Mouse (Mus musculus): ENCODE results near the gene Itgax. TPM values are rescaled to one million over a fixed set of nuclear protein-coding genes. Genes with fewer than 3 reads are reported as not detected.

The Itgax gene
- 3.0 and 4.1 TPM in 2 replicates for total RNA-seq (2017)

DNA sequence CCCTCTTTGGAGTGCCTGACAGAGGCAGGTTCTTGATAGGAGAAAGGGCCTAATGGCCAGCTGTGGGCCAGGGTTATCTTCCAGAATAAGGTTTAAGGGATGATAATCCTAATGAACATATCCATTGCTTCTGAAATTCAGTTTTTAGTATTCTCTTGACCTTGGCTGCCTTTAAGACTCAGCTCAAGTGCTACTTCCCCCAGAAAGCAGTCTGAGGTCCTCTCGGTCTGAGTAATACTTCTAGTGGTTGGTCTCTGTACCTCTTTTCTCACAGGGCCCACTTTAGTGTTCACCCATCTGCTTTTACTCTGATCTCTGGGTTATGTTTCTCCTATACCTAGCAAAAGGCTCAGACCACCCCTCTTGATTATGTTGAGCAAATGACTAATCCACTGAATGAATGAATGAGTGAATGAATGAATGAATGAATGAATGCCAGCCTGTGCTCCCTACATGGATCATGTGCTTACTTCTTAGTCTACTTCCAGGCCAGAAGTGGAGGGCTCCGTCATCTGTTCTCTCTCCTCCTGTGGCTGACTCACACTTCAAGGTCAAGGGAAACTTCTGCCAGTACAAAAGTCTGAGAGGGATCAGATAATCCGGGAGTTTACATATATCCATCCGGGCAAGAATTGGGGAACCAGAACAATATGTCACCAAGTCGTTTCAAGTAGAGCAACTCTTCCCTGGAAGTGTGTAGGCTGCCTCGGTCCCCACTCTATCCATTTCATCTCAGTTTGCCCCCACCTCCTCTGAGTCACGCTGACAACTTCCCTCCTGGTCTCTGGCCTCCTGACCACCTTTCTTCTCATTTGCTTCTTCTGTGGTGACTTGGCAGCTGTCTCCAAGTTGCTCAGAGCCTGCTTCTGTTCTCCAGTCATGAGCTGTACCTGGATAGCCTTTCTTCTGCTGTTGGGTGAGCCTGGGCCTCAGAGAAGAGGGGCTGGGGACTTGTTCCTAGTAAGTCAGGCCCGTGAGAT is at the start of gene Itgax:
TSS of gene Itgax (plus strand) at position 807 of the 980 bp plus-strand sequence.
- ATAC-seq (replicated peaks; ENCODE audit: low read depth, poor library complexity, severe bottlenecking) = peak; percentile 51

GRCm38 (mm10) chr7:128080012-128080411 is 49.3 kb upstream of the Itgax start:
- no peak for ATAC-seq (replicated peaks; ENCODE audit: low read depth, poor library complexity, severe bottlenecking)

GRCm38 (mm10) chr7:128089141-128089540 is 40.2 kb upstream of the Itgax start:
- ATAC-seq (replicated peaks; ENCODE audit: low read depth, poor library complexity, severe bottlenecking) = peak; percentile 87

- 0 out of 2 replicates have a peak, but pooled peaks have one; percentile 29 for ATAC-seq (replicated peaks; ENCODE audit: low read depth, poor library complexity, severe bottlenecking)
These were observed 31.2 kb upstream of the Itgax start for GRCm38 (mm10) chr7:128098135-128098534.

- ATAC-seq (replicated peaks; ENCODE audit: low read depth, poor library complexity, severe bottlenecking) = no peak
These were observed 28.5 kb upstream of the Itgax start for GRCm38 (mm10) chr7:128100742-128101357.

- no peak for ATAC-seq (replicated peaks; ENCODE audit: low read depth, poor library complexity, severe bottlenecking)
These were observed 24.1 kb upstream of the Itgax start for GRCm38 (mm10) chr7:128105246-128105645.

DNA sequence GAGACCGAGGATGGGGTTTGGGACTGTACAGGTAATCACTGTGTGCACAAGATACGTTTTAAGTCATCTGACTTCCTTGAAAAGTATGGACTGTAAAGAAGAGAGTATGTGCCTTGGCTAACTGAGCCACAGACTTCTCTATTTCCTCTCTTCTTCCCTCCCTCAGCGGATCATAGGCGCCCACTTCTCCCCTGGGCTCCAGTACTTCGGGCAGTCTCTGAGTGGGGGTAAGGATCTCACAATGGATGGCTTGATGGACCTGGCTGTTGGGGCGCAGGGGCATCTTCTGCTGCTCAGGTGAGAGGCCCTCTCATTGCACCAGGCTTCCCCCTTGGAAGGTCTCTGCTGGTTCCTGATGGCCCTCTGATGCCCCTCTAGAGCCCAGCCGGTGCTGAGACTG is 21.9 kb upstream of the Itgax start:
- no peak for ATAC-seq (replicated peaks; ENCODE audit: low read depth, poor library complexity, severe bottlenecking)

DNA sequence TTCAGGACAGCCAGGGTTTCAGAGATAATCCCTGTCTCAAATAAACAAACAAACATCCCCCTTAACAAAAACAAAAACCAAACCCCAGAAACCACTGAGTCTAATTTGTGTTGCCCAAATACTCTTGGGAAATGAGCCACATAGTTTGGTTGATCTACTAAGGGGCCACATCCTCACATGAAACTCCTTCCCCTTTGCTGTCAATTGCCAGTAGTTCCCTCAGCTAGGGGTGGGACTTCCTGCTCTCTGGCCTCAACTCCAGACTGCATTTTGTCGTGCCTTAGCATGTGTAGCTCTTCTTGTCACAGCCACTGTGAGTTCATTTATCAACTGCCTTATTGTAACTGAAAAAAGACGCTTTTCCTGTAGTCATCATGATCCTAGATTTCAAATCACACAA is 19.0 kb upstream of the Itgax start:
- 0 out of 2 replicates have a peak, but pooled peaks have one; percentile 47 for ATAC-seq (replicated peaks; ENCODE audit: low read depth, poor library complexity, severe bottlenecking)

DNA sequence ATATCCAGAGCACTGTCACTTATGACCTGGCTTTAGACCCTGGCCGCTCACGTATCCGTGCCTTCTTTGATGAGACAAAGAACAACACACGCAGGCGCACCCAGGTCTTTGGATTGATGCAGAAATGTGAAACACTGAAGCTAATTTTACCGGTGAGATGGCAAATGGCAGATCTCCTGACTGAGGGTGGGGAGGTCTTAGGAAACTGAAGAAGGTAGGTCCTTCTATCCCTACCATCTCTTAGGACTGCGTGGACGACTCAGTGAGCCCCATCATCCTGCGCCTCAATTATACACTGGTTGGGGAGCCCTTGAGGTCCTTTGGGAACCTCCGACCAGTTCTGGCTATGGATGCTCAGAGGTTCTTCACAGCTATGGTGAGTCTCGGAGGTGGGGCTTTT is 17.2 kb upstream of the Itgax start:
- no peak for ATAC-seq (replicated peaks; ENCODE audit: low read depth, poor library complexity, severe bottlenecking)

DNA sequence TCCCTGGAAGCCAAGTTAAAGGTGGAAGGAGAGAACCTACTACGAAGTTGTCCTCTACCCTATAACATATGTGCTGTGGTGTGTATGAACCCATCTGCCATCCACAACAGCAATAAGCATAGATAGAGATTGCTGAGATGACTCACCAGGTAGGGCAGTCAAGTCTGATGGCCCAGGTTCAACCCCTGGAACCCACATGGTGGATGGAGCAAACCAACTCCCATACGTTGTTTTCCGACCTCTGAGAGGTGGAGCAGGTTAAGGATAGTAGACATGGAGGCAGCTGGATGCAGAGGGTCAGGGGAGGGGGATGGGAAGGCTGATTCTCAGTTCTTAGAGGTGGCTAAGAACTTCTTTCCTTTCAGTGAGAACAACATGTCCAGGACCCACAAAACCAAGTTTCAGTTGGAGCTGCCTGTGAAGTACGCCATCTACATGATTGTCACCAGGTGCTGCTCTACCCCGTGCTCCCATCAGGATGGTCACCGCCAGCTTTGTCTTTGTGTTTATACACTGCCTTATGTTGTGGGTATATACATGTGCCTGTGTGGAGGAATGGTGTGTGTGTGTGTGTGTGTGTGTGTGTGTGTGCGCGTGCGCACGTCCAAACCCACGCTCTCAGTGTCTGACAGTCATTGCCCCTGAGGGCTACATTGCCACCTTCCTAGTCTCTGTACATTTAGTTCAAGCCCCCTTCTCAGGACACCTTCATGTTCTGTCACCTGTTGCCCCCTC is 14.8 kb upstream of the Itgax start:
- no peak for ATAC-seq (replicated peaks; ENCODE audit: low read depth, poor library complexity, severe bottlenecking)

DNA sequence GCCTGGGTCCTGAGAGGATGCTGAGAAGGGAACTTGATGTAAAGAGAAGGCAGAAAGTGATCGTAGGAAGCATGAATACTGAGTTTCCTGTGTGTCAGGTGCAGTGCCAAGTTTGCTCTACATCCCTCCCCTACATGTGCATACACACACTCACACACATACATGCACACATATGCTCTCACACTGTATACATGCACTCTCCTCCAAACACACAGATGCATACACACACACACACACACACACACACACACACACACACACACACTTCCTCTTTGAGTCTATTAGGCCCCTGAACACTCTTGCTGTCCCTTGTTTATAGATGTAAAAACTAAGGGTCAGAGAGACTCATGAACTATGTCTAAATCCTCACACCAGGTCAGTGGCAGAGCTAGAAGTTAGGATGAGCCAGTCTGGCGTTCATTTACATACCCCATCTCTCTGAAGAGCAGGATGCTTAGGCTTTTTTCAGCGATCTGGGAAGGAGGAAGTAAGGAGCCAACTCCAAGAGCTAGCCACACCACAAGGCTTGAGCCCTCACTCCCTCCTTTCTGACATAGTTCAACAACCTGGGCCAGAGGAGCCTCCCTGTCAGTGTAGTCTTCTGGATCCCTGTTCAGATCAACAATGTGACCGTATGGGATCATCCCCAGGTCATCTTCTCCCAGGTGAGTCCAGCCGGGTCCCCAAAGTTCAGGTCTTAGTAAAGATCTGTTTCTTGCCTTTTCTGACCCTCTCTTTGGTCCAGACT is 14.0 kb upstream of the Itgax start:
- ATAC-seq (replicated peaks; ENCODE audit: low read depth, poor library complexity, severe bottlenecking) = peak; percentile 65

DNA sequence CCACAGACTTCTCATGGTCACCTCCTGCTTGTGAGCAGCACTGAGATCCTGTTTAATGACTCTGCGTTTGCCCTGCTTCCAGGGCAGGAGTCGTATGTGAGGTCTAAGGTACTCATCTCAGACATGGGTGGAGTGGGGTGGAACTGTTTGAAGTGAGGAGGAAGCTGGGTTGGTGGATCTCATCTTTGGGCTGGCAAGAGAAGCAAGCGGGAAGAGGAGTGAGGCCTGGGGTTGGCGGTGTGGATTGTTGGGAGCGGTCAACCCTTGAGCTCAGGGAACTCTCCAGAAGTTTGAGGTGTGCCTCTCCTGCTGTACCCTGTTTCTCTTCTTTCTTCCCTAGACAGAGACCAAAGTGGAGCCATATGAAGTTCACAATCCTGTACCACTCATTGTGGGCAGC is 13.0 kb upstream of the Itgax start:
- no peak for ATAC-seq (replicated peaks; ENCODE audit: low read depth, poor library complexity, severe bottlenecking)

DNA sequence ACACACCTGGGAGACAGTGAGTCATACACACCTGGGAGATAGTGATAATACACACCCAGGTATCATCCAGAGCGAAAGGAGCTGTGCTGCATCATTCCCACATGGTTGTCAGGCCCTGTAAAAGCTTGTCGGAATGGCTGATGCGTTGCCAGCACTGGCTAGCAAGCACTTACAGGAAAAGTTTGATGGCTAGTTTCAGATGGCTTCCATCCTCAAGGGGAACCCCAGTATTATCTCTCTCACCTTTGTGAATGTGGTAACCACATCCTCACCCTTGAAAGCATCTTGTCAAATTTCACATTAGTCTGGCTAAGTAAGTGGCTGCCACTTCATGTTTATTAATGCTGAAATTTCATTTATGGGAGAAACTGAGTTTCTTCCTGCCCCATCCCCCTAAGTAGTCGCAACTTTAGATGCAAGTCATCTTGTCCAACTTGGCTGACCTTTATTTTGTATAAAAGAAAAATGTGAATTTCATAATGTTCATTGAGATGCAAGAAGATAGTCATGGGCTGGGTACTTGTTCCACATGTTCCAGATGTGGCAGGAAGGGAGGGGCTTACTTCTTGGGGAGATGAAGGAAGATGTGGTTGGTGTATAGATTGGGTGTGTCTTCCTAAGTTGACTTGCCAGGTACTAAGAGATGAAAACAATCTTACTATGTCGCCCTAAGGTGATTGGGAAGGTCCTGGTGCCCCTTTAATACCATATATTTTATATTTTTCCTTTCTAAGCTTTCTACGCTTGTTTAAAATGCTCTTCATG is 9.4 kb upstream of the Itgax start:
- ATAC-seq (replicated peaks; ENCODE audit: low read depth, poor library complexity, severe bottlenecking) = no peak

DNA sequence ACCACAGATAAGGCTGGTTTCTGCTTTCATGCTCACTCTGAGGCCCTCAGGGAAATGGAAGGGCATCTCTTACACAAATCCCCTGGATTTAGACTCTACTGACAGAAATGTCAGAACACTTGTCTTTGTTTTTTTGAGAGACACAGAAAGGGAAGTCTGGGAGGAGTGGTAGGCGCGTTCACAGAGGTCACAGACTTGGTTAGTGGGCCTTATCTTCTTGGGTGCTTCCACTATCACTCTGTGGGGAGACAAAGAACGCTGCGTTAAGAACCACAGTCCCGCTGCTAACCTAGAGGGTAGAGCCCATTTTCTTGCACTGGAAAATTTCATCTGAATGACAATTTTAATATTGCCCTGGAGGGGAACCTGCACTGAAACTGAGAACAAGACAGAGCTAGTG is 2.8 kb downstream of the Itgax start:
- ATAC-seq (replicated peaks; ENCODE audit: low read depth, poor library complexity, severe bottlenecking) = peak; percentile 44; the same call in 1 of the 2 replicates

DNA sequence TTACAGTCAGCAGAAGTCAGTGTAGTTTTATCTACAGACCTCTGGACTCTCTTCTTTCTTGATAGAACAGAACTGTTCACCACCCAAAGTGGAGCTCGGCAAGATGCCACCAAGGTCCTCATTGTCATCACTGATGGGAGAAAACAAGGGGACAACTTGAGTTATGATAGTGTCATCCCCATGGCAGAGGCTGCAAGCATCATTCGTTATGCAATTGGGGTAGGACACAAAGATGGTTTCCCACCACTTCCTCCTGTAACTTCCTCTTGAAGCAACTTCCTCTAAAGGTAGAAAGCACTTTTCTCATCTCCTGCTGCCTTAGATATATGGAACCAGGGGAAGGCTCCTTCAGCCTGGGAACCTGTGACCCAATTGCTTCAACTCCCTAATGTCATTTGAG is 4.2 kb downstream of the Itgax start:
- ATAC-seq (replicated peaks; ENCODE audit: low read depth, poor library complexity, severe bottlenecking) = peak; percentile 70

DNA sequence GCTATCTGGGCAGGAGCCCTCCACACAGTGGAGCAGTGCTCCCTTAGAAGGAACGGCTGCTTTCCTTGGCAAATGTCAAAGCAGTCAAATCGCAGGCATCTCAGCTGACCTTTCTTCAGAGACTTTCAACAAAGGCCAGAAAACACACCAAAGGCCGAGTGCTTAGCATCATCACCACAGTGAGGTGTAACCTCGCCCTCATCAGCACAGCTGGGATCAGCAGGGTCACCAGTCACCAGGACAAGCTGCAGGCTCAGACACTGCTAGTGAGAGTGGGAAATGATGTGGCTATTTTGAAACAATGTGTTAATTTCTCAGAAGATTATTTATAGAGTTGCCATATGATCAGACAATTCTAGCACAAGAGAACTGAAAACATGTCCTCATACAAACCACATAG is 7.6 kb downstream of the Itgax start:
- no peak for ATAC-seq (replicated peaks; ENCODE audit: low read depth, poor library complexity, severe bottlenecking)

GRCm38 (mm10) chr7:128139611-128140010 is 10.3 kb downstream of the Itgax start:
- no peak for ATAC-seq (replicated peaks; ENCODE audit: low read depth, poor library complexity, severe bottlenecking)

GRCm38 (mm10) chr7:128150970-128151369 is 21.6 kb downstream of the Itgax start:
- no peak for ATAC-seq (replicated peaks; ENCODE audit: low read depth, poor library complexity, severe bottlenecking)

- no peak for ATAC-seq (replicated peaks; ENCODE audit: low read depth, poor library complexity, severe bottlenecking)
These were observed 24.7 kb downstream of the Itgax start, which contains the start of gene Itgad for GRCm38 (mm10) chr7:128154076-128154475. Gene Itgad, plus strand, starts transcription at chr7:128154376.

All from common myeloid progenitor, adult 5-6 weeks (primary cell).